Mouse (Mus musculus) small intestine, adult 2 months (tissue): Measurements from ENCODE around the gene Adra2b. TPM values are rescaled to one million over a fixed set of nuclear protein-coding genes. Genes with fewer than 3 reads are reported as not detected.

Experiments used
- H3K27ac ChIP-seq: fragments of 200-500 bp; 2 replicates; pipeline ENCODE4 v1.5.1; 2012; ENCODE audit warnings: low read depth, low read length, control low read depth, inconsistent platforms; ENCODE audit not compliant: insufficient read depth
- H3K27me3 ChIP-seq: fragments of 200-500 bp; 2 replicates; pipeline ENCODE4 v1.6.1; 2012; ENCODE audit warnings: mild to moderate bottlenecking, moderate library complexity, low read length, inconsistent platforms; ENCODE audit not compliant: control insufficient read depth, insufficient read depth
- H3K36me3 ChIP-seq: fragments of 200-500 bp; 2 replicates; pipeline ENCODE4 v1.6.1; 2012; ENCODE audit warnings: mild to moderate bottlenecking, low read length, control low read depth, inconsistent platforms; ENCODE audit not compliant: control insufficient read depth, insufficient read depth
- H3K4me1 ChIP-seq: fragments of 200-500 bp; 2 replicates; pipeline ENCODE4 v1.6.1; 2012; ENCODE audit warnings: low read length, inconsistent platforms, mixed read lengths; ENCODE audit not compliant: control insufficient read depth, insufficient read depth, insufficient read length
- H3K4me3 ChIP-seq: fragments of 200-500 bp; 2 replicates; pipeline ENCODE4 v1.5.1; 2012; ENCODE audit warnings: low read depth, mild to moderate bottlenecking, control low read depth, inconsistent platforms, low read length, moderate library complexity
- CTCF ChIP-seq: fragments of 200-500 bp; IDR thresholded peaks from 2 replicates; pipeline ENCODE4 v1.5.1; 2012; ENCODE audit warnings: low read depth, mild to moderate bottlenecking, control low read depth, inconsistent platforms, low read length, moderate library complexity, mixed read lengths; ENCODE audit not compliant: insufficient replicate concordance, insufficient read length; ENCODE audit errors: extremely low read depth
- POLR2A ChIP-seq: fragments of 200-500 bp; IDR thresholded peaks from 2 replicates; pipeline ENCODE4 v1.6.1; 2012; ENCODE audit warnings: low read depth, mild to moderate bottlenecking, control low read depth, inconsistent platforms, low read length, moderate library complexity
- WGBS: fragments of 180-500 bp; shearing (Covaris S2); methylation state at CpG from one replicate; pipeline ENCODE4 v1.1.7; 2018; 5-methylcytosine and 5-hydroxymethylcytosine counted together
- polyA plus RNA-seq: library from polyadenylated mRNA; depleted of rRNA; stranded (reverse); fragments of >200 nt; gene quantifications from 2 replicates; pipeline ENCODE4 v1.2.3, GENCODE M21; 2012

Gene Adra2b
- polyA plus RNA-seq, 1 experiment, result 0.48 TPM

- Histone ChIP-seq H3K4me1 (peaks cover 7% of the 10 kb centered on the region; the same call in 1 of the 2 replicates), H3K27ac (no peak overlapping the region; the same call in 1 of the 2 replicates), H3K36me3 (peaks cover 1% of the 10 kb centered on the region; the same call in 1 of the 2 replicates), H3K4me3 (peak overlapping the region; percentile 15; the same call in 1 of the 2 replicates), H3K27me3 (peaks cover 8% of the 10 kb centered on the region)
- TF ChIP-seq CTCF (no peak), POLR2A (no peak)
- 51% methylated on average over 11 of the region's 11 CpGs for WGBS
Observed at GRCm38 (mm10) chr2:127335078-127335541, 27.9 kb upstream of the Adra2b start.

- under 1% methylated on average over 76 of the region's 76 CpGs for WGBS
- Histone ChIP-seq H3K4me1 (peaks cover 7% of the 10 kb centered on the region; the same call in 1 of the 2 replicates), H3K36me3 (peaks cover 1% of the 10 kb centered on the region; the same call in 1 of the 2 replicates), H3K27me3 (peaks cover 8% of the 10 kb centered on the region), H3K4me3 (peak within 1 kb of the TSS; percentile 96), H3K27ac (peak within 1 kb of the TSS; percentile 59; the same call in 1 of the 2 replicates)
- TF ChIP-seq POLR2A (peak; percentile 81; the same call in 1 of the 2 replicates), CTCF (no peak)
Observed at GRCm38 (mm10) chr2:127335767-127336496, 27.1 kb upstream of the Adra2b start, which contains the start of gene Dusp2. Dusp2 (plus strand) TSS chr2:127336159.

DNA sequence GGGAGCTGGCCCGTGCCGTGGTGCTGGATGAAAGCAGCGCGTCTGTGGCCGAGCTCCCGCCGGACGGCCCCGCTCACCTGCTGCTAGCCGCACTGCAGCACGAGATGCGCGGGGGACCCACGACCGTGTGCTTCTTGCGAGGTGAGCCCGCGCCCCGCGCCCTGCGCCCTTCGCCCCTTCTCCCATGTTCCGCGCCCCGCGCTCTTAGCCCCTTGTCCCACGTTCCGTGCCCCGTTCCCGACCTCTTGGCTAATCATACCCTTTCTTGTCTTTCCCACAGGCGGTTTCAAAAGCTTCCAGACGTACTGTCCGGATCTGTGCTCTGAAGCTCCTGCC lies 26.5 kb upstream of the Adra2b start:
- Histone ChIP-seq H3K4me1 (peaks cover 7% of the 10 kb centered on the region; the same call in 1 of the 2 replicates), H3K27ac (peak overlapping the region; percentile 59; the same call in 1 of the 2 replicates), H3K4me3 (peak overlapping the region; percentile 96), H3K36me3 (peaks cover 1% of the 10 kb centered on the region; the same call in 1 of the 2 replicates), H3K27me3 (peaks cover 8% of the 10 kb centered on the region)
- no peak for TF ChIP-seq POLR2A
- no peak for TF ChIP-seq CTCF
- 1% methylated on average over 33 of the region's 33 CpGs for WGBS

DNA sequence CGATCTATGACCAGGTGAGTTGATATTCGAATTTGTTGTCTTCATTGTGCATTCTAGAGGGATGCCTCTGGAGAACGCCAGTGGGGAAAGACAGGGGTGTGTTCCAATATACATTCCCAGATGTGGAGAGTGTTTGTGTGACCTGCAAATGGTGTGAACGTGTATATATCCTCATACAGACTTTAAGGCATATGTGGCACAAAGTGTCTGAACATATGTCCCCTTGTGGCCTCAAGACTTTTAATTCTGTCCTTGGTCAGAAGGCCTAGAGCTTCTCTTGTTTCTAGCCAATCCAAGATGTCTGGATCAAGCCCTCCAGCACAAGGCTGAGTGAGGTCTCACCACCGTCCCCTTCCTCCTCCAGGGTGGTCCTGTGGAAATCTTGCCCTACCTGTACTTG lies 26.1 kb upstream of the Adra2b start:
- Histone ChIP-seq H3K36me3 (peaks cover 1% of the 10 kb centered on the region; the same call in 1 of the 2 replicates), H3K27ac (peak overlapping the region; percentile 59; the same call in 1 of the 2 replicates), H3K4me3 (peak overlapping the region; percentile 96), H3K4me1 (peaks cover 7% of the 10 kb centered on the region; the same call in 1 of the 2 replicates), H3K27me3 (peaks cover 8% of the 10 kb centered on the region)
- 46% methylated on average over 5 of the region's 5 CpGs for WGBS
- TF ChIP-seq POLR2A (no peak), CTCF (no peak)

DNA sequence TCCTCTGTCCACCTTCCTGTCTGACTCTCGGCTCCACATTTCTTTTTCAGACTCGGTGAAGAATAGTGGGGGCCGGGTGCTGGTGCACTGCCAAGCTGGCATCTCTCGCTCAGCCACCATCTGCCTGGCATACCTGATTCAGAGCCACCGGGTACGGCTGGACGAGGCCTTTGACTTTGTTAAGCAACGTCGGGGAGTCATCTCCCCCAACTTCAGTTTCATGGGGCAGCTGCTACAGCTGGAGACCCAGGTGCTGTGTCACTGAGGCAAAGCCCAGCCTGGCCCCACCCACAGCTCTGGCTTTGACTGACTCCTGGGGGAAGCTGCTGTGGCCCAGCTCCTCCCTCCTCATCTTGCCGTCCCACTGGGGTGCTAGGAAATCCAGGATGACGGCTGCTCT lies 25.5 kb upstream of the Adra2b start:
- TF ChIP-seq CTCF (no peak), POLR2A (no peak)
- peaks cover 1% of the 10 kb centered on the region; the same call in 1 of the 2 replicates for H3K36me3 ChIP-seq
- peaks cover 8% of the 10 kb centered on the region for H3K27me3 ChIP-seq
- peaks cover 7% of the 10 kb centered on the region; the same call in 1 of the 2 replicates for H3K4me1 ChIP-seq
- H3K4me3 ChIP-seq, result peak overlapping the region; percentile 58
- WGBS, result 81% methylated on average over 11 of the region's 11 CpGs
- H3K27ac ChIP-seq, result no peak overlapping the region

- peaks cover 8% of the 10 kb centered on the region for H3K27me3 ChIP-seq
- no peak overlapping the region for H3K27ac ChIP-seq
- H3K36me3 ChIP-seq, result peaks cover 1% of the 10 kb centered on the region; the same call in 1 of the 2 replicates
- WGBS, result 76% methylated on average over 7 of the region's 7 CpGs
- no peak for TF ChIP-seq CTCF
- no peak for TF ChIP-seq POLR2A
- H3K4me3 ChIP-seq, result peak overlapping the region; percentile 4
- peaks cover 7% of the 10 kb centered on the region; the same call in 1 of the 2 replicates for H3K4me1 ChIP-seq
Observed at GRCm38 (mm10) chr2:127338012-127338411, 25.0 kb upstream of the Adra2b start.

GRCm38 (mm10) chr2:127338416-127338815 lies 24.6 kb upstream of the Adra2b start, which contains the start of gene Astl:
Astl (plus strand) TSS chr2:127338639.
- peak within 1 kb of the TSS; percentile 58 for H3K4me3 ChIP-seq
- TF ChIP-seq CTCF (no peak), POLR2A (no peak)
- peaks cover 1% of the 10 kb centered on the region; the same call in 1 of the 2 replicates for H3K36me3 ChIP-seq
- H3K27me3 ChIP-seq, result peaks cover 8% of the 10 kb centered on the region
- H3K4me1 ChIP-seq, result peaks cover 7% of the 10 kb centered on the region; the same call in 1 of the 2 replicates
- H3K27ac ChIP-seq, result no peak within 1 kb of the TSS
- 86% methylated on average over 4 of the region's 4 CpGs for WGBS
